Mouse (Mus musculus) testis, adult 2 months (tissue): Measurements from ENCODE around the gene Csrp3. TPM values are rescaled to one million over a fixed set of nuclear protein-coding genes. Genes with fewer than 3 reads are reported as not detected.

Experiments used
- H3K27ac ChIP-seq: fragments of 200-500 bp; 2 replicates; pipeline ENCODE4 v1.5.1; 2012; ENCODE audit warnings: low read depth, low read length; ENCODE audit not compliant: control insufficient read depth, insufficient read depth
- H3K27me3 ChIP-seq: fragments of 200-500 bp; 2 replicates; pipeline ENCODE4 v1.6.1; 2012; ENCODE audit warnings: mild to moderate bottlenecking, low read length, moderate library complexity; ENCODE audit not compliant: control insufficient read depth, insufficient read depth
- H3K36me3 ChIP-seq: fragments of 200-500 bp; 2 replicates; pipeline ENCODE4 v1.6.1; 2012; ENCODE audit warnings: mild to moderate bottlenecking, low read length; ENCODE audit not compliant: control insufficient read depth, insufficient read depth
- H3K4me1 ChIP-seq: fragments of 200-500 bp; 2 replicates; pipeline ENCODE4 v1.6.1; 2012; ENCODE audit warnings: low read length; ENCODE audit not compliant: control insufficient read depth, insufficient read depth
- H3K4me3 ChIP-seq: fragments of 200-500 bp; 2 replicates; pipeline ENCODE4 v1.5.1; 2012; ENCODE audit warnings: low read depth, mild to moderate bottlenecking, low read length, moderate library complexity, mixed read lengths; ENCODE audit not compliant: control insufficient read depth
- CTCF ChIP-seq: fragments of 200-500 bp; IDR thresholded peaks from 2 replicates; pipeline ENCODE4 v1.5.1; 2012; ENCODE audit warnings: low read depth, mild to moderate bottlenecking, inconsistent platforms, low read length, moderate library complexity; ENCODE audit not compliant: control insufficient read depth, insufficient read depth, insufficient replicate concordance
- POLR2A ChIP-seq: fragments of 200-500 bp; IDR thresholded peaks from 2 replicates; pipeline ENCODE4 v1.6.1; 2012; ENCODE audit warnings: low read depth, mild to moderate bottlenecking, inconsistent platforms, low read length, moderate library complexity; ENCODE audit not compliant: control insufficient read depth
- polyA plus RNA-seq: library from polyadenylated mRNA; depleted of rRNA; stranded (reverse); fragments of >200 nt; gene quantifications from 2 replicates; pipeline ENCODE4 v1.2.3, GENCODE M21; 2012

Csrp3 gene
- polyA plus RNA-seq, 1 experiment: not detected

- H3K4me3 ChIP-seq: no peak overlapping the region
- no peaks in the 10 kb centered on the region for H3K27me3 ChIP-seq
- H3K27ac ChIP-seq: no peak overlapping the region
- no peak for TF ChIP-seq CTCF
- no peak for TF ChIP-seq POLR2A
- H3K4me1 ChIP-seq: peaks cover 15% of the 10 kb centered on the region
- H3K36me3 ChIP-seq: no peaks in the 10 kb centered on the region; the same call in 1 of the 2 replicates
Measured at GRCm38 (mm10) chr7:48879574-48879973, 31.7 kb upstream of the Csrp3 start.

GRCm38 (mm10) chr7:48877786-48878390 is 30.1 kb upstream of the Csrp3 start:
- Histone ChIP-seq H3K27ac (no peak overlapping the region), H3K4me3 (no peak overlapping the region), H3K36me3 (no peaks in the 10 kb centered on the region; the same call in 1 of the 2 replicates), H3K4me1 (peaks cover 15% of the 10 kb centered on the region), H3K27me3 (no peaks in the 10 kb centered on the region)
- TF ChIP-seq POLR2A (no peak), CTCF (no peak)

GRCm38 (mm10) chr7:48876526-48876925 is 28.7 kb upstream of the Csrp3 start:
- Histone ChIP-seq H3K4me1 (peaks cover 5% of the 10 kb centered on the region), H3K4me3 (no peak overlapping the region), H3K27me3 (no peaks in the 10 kb centered on the region), H3K27ac (no peak overlapping the region), H3K36me3 (no peaks in the 10 kb centered on the region; the same call in 1 of the 2 replicates)
- no peak for TF ChIP-seq POLR2A
- 0 out of 2 replicates have a peak, but pooled peaks have one; percentile 12 for TF ChIP-seq CTCF

- no peaks in the 10 kb centered on the region for H3K4me1 ChIP-seq
- H3K36me3 ChIP-seq: no peaks in the 10 kb centered on the region; the same call in 1 of the 2 replicates
- H3K27ac ChIP-seq: no peak overlapping the region
- no peaks in the 10 kb centered on the region for H3K27me3 ChIP-seq
- H3K4me3 ChIP-seq: no peak overlapping the region
- TF ChIP-seq CTCF (no peak), POLR2A (no peak)
Measured at GRCm38 (mm10) chr7:48875096-48875495, 27.3 kb upstream of the Csrp3 start.

GRCm38 (mm10) chr7:48871292-48871691 is 23.5 kb upstream of the Csrp3 start:
- no peak overlapping the region for H3K4me3 ChIP-seq
- TF ChIP-seq CTCF (no peak), POLR2A (no peak)
- no peaks in the 10 kb centered on the region for H3K27me3 ChIP-seq
- no peaks in the 10 kb centered on the region for H3K4me1 ChIP-seq
- H3K36me3 ChIP-seq: no peaks in the 10 kb centered on the region; the same call in 1 of the 2 replicates
- H3K27ac ChIP-seq: no peak overlapping the region

- no peaks in the 10 kb centered on the region for H3K27me3 ChIP-seq
- no peak overlapping the region for H3K4me3 ChIP-seq
- H3K27ac ChIP-seq: no peak overlapping the region
- TF ChIP-seq CTCF (no peak), POLR2A (no peak)
- H3K36me3 ChIP-seq: no peaks in the 10 kb centered on the region; the same call in 1 of the 2 replicates
- H3K4me1 ChIP-seq: no peaks in the 10 kb centered on the region
Measured at GRCm38 (mm10) chr7:48870579-48871180, 22.8 kb upstream of the Csrp3 start.

GRCm38 (mm10) chr7:48870144-48870543 is 22.3 kb upstream of the Csrp3 start:
- Histone ChIP-seq H3K36me3 (no peaks in the 10 kb centered on the region; the same call in 1 of the 2 replicates), H3K27me3 (no peaks in the 10 kb centered on the region), H3K4me1 (no peaks in the 10 kb centered on the region), H3K4me3 (no peak overlapping the region), H3K27ac (no peak overlapping the region)
- TF ChIP-seq CTCF: no peak
- no peak for TF ChIP-seq POLR2A
